Mouse (Mus musculus) neural tube, embryonic 15.5 days (tissue): ENCODE measurements around the gene Sult4a1. TPM values are rescaled to one million over a fixed set of nuclear protein-coding genes. Genes with fewer than 3 reads are reported as not detected.

Source experiments
- ATAC-seq: fragments of 200-750 bp; cut with Nextera tagmentation; 2 replicates; pipeline ENCODE4 v1.8.0; 2017; ENCODE audit warnings: mild to moderate bottlenecking, moderate TSS enrichment, moderate library complexity; ENCODE audit not compliant: low FRiP score
- H3K27ac ChIP-seq: fragments of 300-500 bp; sonication (generic); replicated peaks from 2 replicates; pipeline ENCODE4 v1.5.1; 2015; ENCODE audit warnings: mild to moderate bottlenecking, inconsistent platforms
- H3K27me3 ChIP-seq: fragments of 300-500 bp; sonication (generic); replicated peaks from 2 replicates; pipeline ENCODE4 v1.6.1; 2015; ENCODE audit warnings: inconsistent platforms
- H3K36me3 ChIP-seq: fragments of 300-500 bp; sonication (generic); 2 replicates; pipeline ENCODE4 v1.6.1; 2015; ENCODE audit warnings: inconsistent platforms
- H3K4me1 ChIP-seq: fragments of 300-500 bp; sonication (generic); 2 replicates; pipeline ENCODE4 v1.6.1; 2015; ENCODE audit warnings: inconsistent platforms
- H3K4me2 ChIP-seq: fragments of 300-500 bp; sonication (generic); 2 replicates; pipeline ENCODE4 v1.6.1; 2015; ENCODE audit warnings: inconsistent platforms, mild to moderate bottlenecking, moderate library complexity
- H3K4me3 ChIP-seq: fragments of 300-500 bp; sonication (generic); replicated peaks from 2 replicates; pipeline ENCODE4 v1.5.1; 2015; ENCODE audit warnings: mild to moderate bottlenecking, inconsistent platforms
- H3K9ac ChIP-seq: fragments of 300-500 bp; sonication (generic); replicated peaks from 2 replicates; pipeline ENCODE4 v1.6.1; 2015; ENCODE audit warnings: mild to moderate bottlenecking, inconsistent platforms
- H3K9me3 ChIP-seq: fragments of 300-500 bp; sonication (generic); replicated peaks from 2 replicates; pipeline ENCODE4 v1.6.1; 2016; ENCODE audit warnings: inconsistent platforms
- WGBS: fragments of 180-500 bp; shearing (Covaris S2); methylation state at CpG from one replicate; pipeline ENCODE4 v1.1.7; 2015; ENCODE audit warnings: mixed read lengths; 5-methylcytosine and 5-hydroxymethylcytosine counted together
- polyA plus RNA-seq: library from polyadenylated mRNA; unstranded; fragments of >200 nt; fragmentation: Nextera tagmentation; extraction: Ambion mirVana; gene quantifications from 2 replicates; pipeline ENCODE4 v1.2.1, GENCODE M21; 2015

Sult4a1 gene
- polyA plus RNA-seq, 1 experiment from 2014 or later, result 150 TPM

DNA sequence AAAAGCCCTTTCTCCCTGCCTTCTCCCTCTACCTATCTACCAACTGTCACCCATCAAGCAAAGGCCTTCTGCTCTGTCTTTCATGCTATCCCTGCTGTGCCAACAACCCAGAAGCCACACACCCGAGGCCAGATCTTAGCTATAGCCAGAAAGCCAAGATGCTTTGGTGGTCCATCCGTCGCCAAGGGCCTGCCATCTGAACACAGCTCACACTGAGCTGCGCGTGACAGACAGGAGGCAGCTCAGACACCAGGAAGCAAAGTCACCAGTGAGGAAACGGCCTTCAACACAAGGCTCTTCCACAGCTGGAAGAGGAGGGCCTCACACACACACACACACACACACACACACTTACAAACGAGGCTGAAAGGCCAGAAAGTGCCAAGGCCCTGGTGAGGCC, 10.6 kb downstream of the Sult4a1 start:
- Histone ChIP-seq H3K4me1 (peaks cover 8% of the 10 kb centered on the region; the same call in 1 of the 2 replicates), H3K4me2 (no peak overlapping the region), H3K36me3 (peaks cover 15% of the 10 kb centered on the region), H3K9me3 (no peaks in the 10 kb centered on the region), H3K4me3 (no peak overlapping the region), H3K27me3 (no peaks in the 10 kb centered on the region), H3K9ac (no peak overlapping the region), H3K27ac (no peak overlapping the region)
- 64% methylated on average over 7 of the region's 7 CpGs for WGBS
- ATAC-seq, result no peak

DNA sequence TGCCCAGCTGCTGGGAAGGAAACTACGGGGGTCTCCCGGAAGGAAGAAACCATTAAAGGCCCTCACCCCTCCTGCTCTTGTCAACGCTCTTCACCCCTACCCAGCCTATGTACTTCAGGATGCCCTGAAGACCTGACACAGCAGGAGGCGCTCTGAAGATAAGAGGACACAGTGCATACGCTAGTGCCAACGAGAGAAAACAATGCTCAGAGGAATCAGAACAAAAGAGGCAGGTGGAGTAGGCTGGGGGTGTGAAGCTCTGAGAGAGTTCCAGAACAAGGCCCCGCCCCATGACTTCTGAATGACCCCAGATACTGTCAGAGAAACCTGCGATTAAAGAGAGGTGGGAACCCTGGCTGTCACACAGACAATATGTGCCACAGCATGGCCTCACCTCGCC, 18.8 kb downstream of the Sult4a1 start:
- WGBS, result 28% methylated on average over 9 of the region's 9 CpGs
- no peak for ATAC-seq

DNA sequence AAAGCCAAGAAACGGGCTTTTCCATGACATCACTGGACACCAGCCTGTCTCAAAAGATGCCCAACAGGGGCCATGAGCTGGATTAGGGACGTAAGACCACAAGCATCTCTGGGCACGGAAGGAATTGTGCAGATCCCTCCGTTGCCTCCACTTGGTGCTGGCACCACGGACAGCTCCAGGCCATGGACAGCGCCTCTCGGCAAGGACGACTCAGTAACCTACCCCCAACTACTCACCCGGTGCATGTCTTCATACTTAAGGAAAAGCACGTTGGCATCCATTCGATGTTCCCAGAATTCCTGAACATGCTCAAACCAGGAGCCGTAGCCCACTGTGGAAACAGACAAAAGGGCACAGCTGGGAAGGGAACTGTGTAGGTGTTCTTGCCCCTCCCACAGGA, 19.2 kb downstream of the Sult4a1 start:
- 42% methylated on average over 12 of the region's 12 CpGs for WGBS
- H3K4me1 ChIP-seq, result no peaks in the 10 kb centered on the region
- H3K4me3 ChIP-seq, result no peak overlapping the region
- H3K27ac ChIP-seq, result no peak overlapping the region
- no peaks in the 10 kb centered on the region for H3K9me3 ChIP-seq
- H3K36me3 ChIP-seq, result peaks cover 18% of the 10 kb centered on the region; the same call in 1 of the 2 replicates
- H3K9ac ChIP-seq, result no peak overlapping the region
- H3K4me2 ChIP-seq, result no peak overlapping the region
- H3K27me3 ChIP-seq, result no peaks in the 10 kb centered on the region
- 0 out of 2 replicates have a peak, but pooled peaks have one; percentile 24 for ATAC-seq

More for the DNA sequence above, 18.8 kb downstream of the Sult4a1 start:
- no peak overlapping the region for H3K27ac ChIP-seq
- H3K4me2 ChIP-seq, result no peak overlapping the region
- no peak overlapping the region for H3K4me3 ChIP-seq
- H3K36me3 ChIP-seq, result peaks cover 18% of the 10 kb centered on the region; the same call in 1 of the 2 replicates
- H3K9me3 ChIP-seq, result no peaks in the 10 kb centered on the region
- no peaks in the 10 kb centered on the region for H3K27me3 ChIP-seq
- H3K9ac ChIP-seq, result no peak overlapping the region
- H3K4me1 ChIP-seq, result no peaks in the 10 kb centered on the region

DNA sequence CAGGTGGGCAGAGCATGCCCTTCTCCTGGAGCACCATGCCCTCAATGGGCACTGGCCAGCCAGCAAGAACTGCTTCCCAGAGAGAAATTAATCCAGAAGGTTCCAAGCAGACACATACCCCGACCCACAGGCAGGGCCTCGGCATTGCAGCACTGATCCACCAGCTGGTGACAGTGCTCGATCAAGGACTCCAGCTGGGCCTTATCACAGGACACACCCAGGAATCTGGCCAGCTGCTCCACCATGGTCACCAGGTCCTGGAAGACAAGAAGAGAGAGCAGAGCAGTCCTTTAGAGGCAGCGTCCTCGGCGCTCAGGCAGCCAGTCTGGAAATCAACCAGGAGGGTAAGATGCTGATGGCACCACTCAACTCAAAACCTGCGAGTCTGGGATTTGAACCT, 25.5 kb downstream of the Sult4a1 start:
- no peak overlapping the region for H3K4me3 ChIP-seq
- no peak overlapping the region for H3K27ac ChIP-seq
- no peak overlapping the region for H3K9ac ChIP-seq
- ATAC-seq, result no peak
- H3K4me1 ChIP-seq, result no peaks in the 10 kb centered on the region
- no peaks in the 10 kb centered on the region for H3K9me3 ChIP-seq
- H3K36me3 ChIP-seq, result peaks cover 18% of the 10 kb centered on the region; the same call in 1 of the 2 replicates
- H3K4me2 ChIP-seq, result no peak overlapping the region
- H3K27me3 ChIP-seq, result no peaks in the 10 kb centered on the region
- 85% methylated on average over 7 of the region's 7 CpGs for whole genome bisulfite sequencing

DNA sequence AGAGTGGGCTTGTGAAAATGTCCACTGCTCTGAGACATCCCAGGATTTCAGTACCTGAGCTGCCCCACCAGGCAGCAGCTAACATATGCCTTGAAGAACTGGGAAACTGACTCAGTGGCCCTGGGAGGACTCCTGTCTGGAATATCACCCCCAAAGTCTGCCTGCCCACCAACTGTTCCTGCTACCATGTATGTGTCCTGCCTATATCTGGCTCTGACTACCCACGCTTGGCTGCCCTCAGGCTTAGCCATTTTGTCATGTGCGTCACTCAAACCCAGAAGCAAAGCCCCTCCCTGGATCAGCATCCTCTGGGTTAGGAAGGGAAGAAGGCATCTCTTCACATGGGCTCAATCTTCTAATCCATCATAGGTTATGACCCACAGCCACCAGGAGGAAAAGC, 26.0 kb downstream of the Sult4a1 start:
- H3K9me3 ChIP-seq, result no peaks in the 10 kb centered on the region
- ATAC-seq, result no peak
- peaks cover 4% of the 10 kb centered on the region for H3K4me1 ChIP-seq
- no peak overlapping the region for H3K4me3 ChIP-seq
- H3K4me2 ChIP-seq, result no peak overlapping the region
- no peak overlapping the region for H3K9ac ChIP-seq
- H3K36me3 ChIP-seq, result peaks cover 18% of the 10 kb centered on the region; the same call in 1 of the 2 replicates
- H3K27me3 ChIP-seq, result no peaks in the 10 kb centered on the region
- no peak overlapping the region for H3K27ac ChIP-seq
- WGBS, result 83% methylated on average over 2 of the region's 2 CpGs

DNA sequence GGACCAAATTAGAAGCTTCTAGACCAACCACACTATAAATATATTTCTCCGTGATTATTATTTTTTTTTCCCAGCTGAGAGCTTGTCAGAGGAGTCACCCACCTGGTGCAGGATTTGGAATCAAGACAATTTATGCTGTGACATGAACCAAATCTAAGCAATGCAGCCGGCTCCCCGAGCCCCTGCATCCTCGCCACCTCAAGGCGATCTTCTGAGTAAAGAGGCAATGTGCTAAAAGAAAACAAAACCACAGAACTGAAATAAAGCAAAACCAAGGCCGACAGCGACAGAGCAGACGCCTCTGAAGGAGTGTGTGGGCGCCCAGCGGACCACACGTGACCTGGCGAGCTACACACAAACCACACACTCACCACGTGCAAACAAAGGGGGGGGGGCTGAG, 26.9 kb downstream of the Sult4a1 start:
- Histone ChIP-seq H3K4me3 (no peak overlapping the region), H3K4me2 (no peak overlapping the region), H3K27me3 (peaks cover under 1% of the 10 kb centered on the region; the same call in 1 of the 2 replicates), H3K9me3 (no peaks in the 10 kb centered on the region), H3K9ac (no peak overlapping the region), H3K4me1 (peaks cover 7% of the 10 kb centered on the region), H3K36me3 (peaks cover 14% of the 10 kb centered on the region; the same call in 1 of the 2 replicates), H3K27ac (no peak overlapping the region)
- 68% methylated on average over 13 of the region's 13 CpGs for WGBS
- ATAC-seq, result no peak

DNA sequence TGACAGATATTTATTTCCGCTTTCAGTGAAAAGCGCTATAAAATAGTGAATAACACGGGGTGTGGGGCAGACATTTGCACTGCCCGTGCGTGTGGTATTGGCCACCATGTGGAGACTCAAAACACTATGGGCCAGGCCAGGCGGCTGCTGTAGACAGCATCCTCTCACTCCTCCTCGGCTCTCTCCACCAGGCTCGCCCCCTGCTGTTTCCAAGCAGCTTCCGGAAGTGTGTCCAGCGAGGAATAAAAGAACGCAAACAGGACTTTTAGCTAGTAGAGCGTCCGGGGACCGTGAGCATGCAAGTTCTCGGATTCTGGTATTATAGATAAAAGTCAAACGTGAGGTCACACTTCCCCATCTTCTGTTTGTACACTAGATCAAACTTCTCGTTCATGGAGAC, 28.4 kb downstream of the Sult4a1 start:
- no peak overlapping the region for H3K27ac ChIP-seq
- peaks cover 7% of the 10 kb centered on the region for H3K27me3 ChIP-seq
- H3K4me3 ChIP-seq, result no peak overlapping the region
- 64% methylated on average over 17 of the region's 17 CpGs for WGBS
- ATAC-seq, result no peak
- H3K4me2 ChIP-seq, result no peak overlapping the region
- H3K36me3 ChIP-seq, result peaks cover 13% of the 10 kb centered on the region; the same call in 1 of the 2 replicates
- no peaks in the 10 kb centered on the region for H3K9me3 ChIP-seq
- H3K9ac ChIP-seq, result no peak overlapping the region
- H3K4me1 ChIP-seq, result peaks cover 11% of the 10 kb centered on the region

DNA sequence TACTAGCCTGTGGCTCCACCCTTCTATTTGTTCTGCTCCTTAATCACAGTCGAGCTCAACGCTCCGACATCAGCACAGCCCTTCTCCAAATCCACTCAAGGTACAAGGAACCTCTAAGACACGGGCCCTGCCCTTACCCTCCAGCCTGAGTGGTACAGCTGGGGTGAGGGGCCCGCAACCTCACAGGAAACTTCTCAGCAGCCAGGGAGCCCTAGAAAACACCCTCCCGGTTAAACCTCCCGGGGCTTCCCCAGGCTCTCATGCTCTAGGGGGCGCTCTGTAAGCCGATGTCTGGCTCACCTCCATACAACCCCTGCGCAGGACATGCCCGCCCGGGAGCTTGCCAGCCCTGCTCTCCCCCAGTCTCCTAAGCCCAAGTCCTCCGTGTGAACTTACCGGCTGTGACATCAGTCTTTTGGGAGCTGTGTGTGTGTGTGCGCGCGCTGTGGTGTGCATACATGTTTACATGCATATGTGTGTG, 30.8 kb downstream of the Sult4a1 start:
- Histone ChIP-seq H3K4me1 (peaks cover 22% of the 10 kb centered on the region), H3K4me2 (peak overlapping the region; percentile 11; the same call in 1 of the 2 replicates), H3K27ac (no peak overlapping the region), H3K36me3 (peaks cover 8% of the 10 kb centered on the region; the same call in 1 of the 2 replicates), H3K9me3 (no peaks in the 10 kb centered on the region), H3K27me3 (peaks cover 18% of the 10 kb centered on the region), H3K4me3 (no peak overlapping the region), H3K9ac (no peak overlapping the region)
- WGBS, result 17% methylated on average over 17 of the region's 17 CpGs
- no peak for ATAC-seq

DNA sequence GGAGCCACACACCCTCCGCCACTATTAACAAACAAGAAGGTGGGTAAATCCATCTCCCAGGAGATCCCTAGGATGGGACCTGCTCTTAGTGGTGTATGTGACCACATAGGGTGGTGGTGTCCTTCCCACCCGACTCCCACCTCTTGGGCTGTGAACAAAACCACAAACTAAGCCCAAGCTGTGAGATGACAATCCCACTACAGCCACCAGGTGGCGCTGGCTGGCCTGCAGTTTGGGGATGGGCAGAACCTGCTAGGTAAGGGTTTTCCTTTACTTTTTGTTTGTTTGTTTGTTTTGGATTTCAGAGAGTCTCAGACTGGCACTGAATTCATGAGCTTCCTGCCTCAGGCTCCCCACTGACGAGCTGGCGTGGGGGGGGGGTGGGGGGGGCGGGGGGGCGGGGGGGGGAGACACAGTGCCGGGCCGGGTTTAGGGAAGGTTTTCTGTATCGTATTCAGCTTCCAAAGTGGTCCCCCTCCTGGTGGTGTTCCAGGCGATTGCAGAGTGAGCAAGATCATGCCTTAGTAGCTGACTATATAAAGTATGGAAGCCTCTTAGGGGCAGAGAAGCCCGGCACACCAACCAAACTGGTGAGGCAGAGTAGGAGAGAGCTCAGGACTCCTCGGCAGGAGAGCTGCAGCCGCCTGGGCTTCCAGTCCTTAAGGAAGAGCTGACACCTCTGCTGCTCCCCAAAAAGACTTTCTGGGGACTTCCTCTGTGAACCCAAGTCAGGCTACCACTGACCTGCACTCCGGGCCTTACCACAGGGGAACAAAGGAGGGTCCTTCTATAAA, 31.4 kb downstream of the Sult4a1 start:
- Histone ChIP-seq H3K4me3 (no peak overlapping the region), H3K4me1 (peaks cover 27% of the 10 kb centered on the region), H3K36me3 (peaks cover 3% of the 10 kb centered on the region; the same call in 1 of the 2 replicates), H3K9ac (no peak overlapping the region), H3K27me3 (peaks cover 18% of the 10 kb centered on the region), H3K9me3 (no peaks in the 10 kb centered on the region), H3K4me2 (no peak overlapping the region), H3K27ac (no peak overlapping the region)
- 7% methylated on average over 13 of the region's 15 CpGs for WGBS
- no peak; the same call in 1 of the 2 replicates for ATAC-seq

DNA sequence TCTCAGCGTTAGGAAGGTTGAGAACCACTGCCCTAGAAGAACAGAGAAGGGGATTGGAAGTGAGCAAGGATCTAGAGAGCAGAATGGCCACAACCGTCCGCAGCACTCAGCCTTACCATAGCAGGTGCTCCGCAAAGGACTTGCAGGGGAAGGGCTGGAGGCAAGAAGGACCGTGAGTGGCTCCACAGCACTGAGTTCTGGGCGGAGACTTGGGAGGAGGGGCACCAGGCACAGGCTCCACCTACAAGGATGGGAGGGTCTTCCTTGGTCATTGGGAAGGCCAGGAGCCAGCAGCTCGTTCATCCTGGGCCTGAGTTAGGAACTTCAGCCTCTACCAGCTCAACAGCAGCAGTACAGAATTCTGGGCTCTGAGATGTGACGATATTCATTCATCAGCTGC, 32.5 kb downstream of the Sult4a1 start:
- H3K27me3 ChIP-seq, result peaks cover 24% of the 10 kb centered on the region
- H3K9ac ChIP-seq, result no peak overlapping the region
- WGBS, result 14% methylated on average over 8 of the region's 8 CpGs
- H3K4me3 ChIP-seq, result no peak overlapping the region
- H3K4me2 ChIP-seq, result no peak overlapping the region
- no peaks in the 10 kb centered on the region for H3K9me3 ChIP-seq
- peaks cover 34% of the 10 kb centered on the region for H3K4me1 ChIP-seq
- H3K27ac ChIP-seq, result no peak overlapping the region
- no peak for ATAC-seq
- peaks cover 3% of the 10 kb centered on the region; the same call in 1 of the 2 replicates for H3K36me3 ChIP-seq

DNA sequence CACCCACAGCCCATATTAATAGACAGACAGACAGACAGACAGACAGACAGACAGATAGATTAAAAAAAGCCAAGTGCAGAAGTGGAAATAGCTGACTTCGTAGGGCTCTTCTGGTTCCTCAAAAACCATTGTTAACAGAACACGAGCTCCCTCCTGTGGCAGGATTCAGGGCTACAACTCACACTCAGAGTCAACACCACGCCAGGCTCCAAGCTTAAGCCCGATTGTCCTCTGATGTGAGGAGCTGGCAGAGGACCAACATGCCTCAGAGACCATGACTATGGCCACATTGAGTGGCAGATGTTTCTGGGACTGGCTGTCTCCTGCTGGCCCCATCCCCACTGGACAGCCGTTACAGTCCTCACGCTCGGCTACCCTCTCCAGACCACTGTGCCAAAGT, 33.3 kb downstream of the Sult4a1 start:
- Histone ChIP-seq H3K27me3 (peaks cover 31% of the 10 kb centered on the region), H3K9me3 (no peaks in the 10 kb centered on the region), H3K4me3 (no peak overlapping the region), H3K4me2 (no peak overlapping the region), H3K9ac (no peak overlapping the region), H3K36me3 (peaks cover 3% of the 10 kb centered on the region; the same call in 1 of the 2 replicates), H3K4me1 (peaks cover 34% of the 10 kb centered on the region), H3K27ac (no peak overlapping the region)
- WGBS, result 24% methylated on average over 7 of the region's 7 CpGs
- no peak for ATAC-seq

DNA sequence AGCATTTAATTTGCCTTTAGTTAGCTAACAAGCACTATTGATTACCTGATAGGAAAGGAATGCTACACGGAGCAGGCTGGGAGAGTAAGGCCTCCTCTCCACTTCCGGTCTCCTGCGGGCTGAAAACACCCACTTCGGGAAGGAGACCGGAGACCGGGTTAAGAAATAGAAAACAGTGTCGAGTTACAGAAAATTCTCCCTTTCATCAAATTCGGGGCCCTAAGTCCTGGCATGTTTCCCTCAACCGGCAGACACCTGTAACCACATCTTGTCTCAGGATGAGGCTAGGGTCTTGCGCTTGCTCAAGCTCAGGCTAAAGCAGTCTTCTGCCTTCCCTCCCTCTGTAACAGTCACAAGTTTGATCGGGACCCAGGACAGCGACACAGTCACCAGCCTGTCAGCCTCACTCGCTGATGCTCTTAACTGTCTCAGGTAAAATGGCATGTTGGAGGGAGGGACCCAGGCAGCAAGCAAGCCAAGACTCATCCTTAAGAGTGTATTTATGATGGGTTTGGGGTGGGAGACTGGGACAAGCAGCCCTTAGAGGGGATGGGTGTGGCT, 35.4 kb downstream of the Sult4a1 start:
- H3K4me1 ChIP-seq, result peaks cover 36% of the 10 kb centered on the region
- H3K27me3 ChIP-seq, result peaks cover 35% of the 10 kb centered on the region
- no peak overlapping the region for H3K27ac ChIP-seq
- peak overlapping the region; percentile 29 for H3K4me2 ChIP-seq
- WGBS, result 7% methylated on average over 13 of the region's 13 CpGs
- H3K36me3 ChIP-seq, result no peaks in the 10 kb centered on the region
- no peak overlapping the region for H3K4me3 ChIP-seq
- no peaks in the 10 kb centered on the region for H3K9me3 ChIP-seq
- no peak overlapping the region for H3K9ac ChIP-seq
- no peak for ATAC-seq
